Mouse (Mus musculus) c-Kit-positive CD71-negative TER-119-negative erythroid progenitor cells, embryonic 14.5 days (primary cell): ENCODE measurements around the gene Chd3.
"Not testable (repeated sequence)": the region's sequence is repeated elsewhere in the genome, so short reads cannot be mapped to it uniquely, and the experiment has no call there.

Experiments
- DNase-seq: peaks from one replicate; pipeline ENCODE4 v3.0.0-alpha.2; 2013; ENCODE audit warnings: low read depth

Gene Chd3

GRCm38 (mm10) chr11:69322693-69323471 is 46.3 kb downstream of the Chd3 start:
- no peak for DNase-seq

DNA sequence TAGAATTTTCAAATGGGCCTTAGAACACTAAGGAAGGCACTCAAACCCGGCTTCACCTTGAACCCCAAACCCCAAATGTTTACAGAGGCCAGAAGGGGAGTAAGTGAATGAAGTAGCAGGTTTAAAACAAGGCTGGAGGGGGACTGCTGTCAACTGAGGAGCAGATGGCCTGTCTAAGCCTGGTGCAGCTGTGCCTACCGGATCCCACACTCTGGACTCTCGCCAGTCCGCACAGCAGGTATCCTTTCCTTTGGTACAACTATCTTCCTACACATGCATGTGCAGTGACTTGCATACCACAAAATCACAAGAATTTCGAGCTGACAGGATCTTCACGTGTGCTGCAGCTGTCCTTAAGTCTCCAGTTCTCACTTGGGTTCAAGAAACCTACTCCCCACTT is 47.2 kb downstream of the Chd3 start:
- DNase-seq, result no peak

- DNase-seq, result no peak
Measured at GRCm38 (mm10) chr11:69321580-69321979, 47.6 kb downstream of the Chd3 start.

DNA sequence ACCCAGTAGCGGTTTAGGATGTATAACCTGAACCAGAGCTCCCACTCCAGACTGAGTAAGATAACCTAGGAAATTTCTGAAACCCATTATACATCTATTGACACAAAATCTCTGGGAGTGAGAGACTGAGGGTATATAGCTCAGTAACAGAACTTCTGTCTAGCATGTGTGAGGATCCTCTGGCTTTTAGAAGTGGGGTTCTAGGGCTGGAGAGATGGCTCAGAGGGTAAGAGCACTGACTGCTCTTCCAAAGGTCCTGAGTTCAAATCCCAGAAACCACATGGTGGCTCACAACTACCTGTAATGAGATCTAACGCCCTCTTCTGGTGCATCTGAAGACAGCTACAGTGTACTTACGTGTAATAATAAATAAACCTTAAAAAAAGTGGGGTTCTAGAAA is 51.2 kb downstream of the Chd3 start:
- not testable (repeated sequence) for DNase-seq

GRCm38 (mm10) chr11:69316361-69316760 is 52.8 kb downstream of the Chd3 start:
- no peak for DNase-seq

DNA sequence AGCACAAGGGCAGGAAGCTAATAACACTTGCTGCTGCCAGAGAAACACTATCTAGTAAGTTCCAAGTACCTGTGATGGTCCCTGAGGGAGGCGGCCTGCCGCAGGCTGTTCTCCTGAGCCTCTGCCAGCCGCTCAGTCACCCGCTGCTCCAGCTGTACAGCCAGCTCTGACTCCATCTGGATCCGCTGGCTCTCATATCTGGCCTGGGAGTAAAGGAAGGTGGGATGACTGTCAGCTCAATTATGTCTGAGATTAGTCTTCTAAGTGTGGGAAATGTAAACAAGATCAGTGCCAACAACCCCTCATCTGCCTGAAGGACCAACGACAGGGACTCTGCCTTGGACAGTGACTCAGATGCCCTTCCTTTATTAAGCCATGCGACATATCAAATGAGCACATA is 57.9 kb downstream of the Chd3 start:
- DNase-seq, result no peak

- no peak for DNase-seq
Measured at GRCm38 (mm10) chr11:69306039-69306438, 63.2 kb downstream of the Chd3 start.

DNA sequence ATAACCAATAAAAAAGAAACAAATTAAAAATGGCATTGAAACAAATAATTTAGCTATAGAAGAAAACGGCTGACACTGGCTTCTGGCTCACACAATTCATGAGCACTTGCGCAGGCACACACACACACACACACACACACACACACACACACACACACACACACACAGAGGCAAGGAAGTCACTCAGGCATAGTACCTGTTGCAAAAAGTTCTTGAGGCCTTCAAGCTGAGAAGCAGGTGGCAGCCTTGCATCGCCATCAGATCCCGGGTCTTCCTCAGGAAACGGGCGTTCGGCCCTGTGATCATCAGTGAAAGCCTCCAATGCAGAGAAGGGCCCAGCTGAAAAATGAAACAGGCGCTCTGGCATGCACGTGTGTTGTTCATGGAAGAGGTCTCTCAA is 63.9 kb downstream of the Chd3 start:
- DNase-seq, result no peak

DNA sequence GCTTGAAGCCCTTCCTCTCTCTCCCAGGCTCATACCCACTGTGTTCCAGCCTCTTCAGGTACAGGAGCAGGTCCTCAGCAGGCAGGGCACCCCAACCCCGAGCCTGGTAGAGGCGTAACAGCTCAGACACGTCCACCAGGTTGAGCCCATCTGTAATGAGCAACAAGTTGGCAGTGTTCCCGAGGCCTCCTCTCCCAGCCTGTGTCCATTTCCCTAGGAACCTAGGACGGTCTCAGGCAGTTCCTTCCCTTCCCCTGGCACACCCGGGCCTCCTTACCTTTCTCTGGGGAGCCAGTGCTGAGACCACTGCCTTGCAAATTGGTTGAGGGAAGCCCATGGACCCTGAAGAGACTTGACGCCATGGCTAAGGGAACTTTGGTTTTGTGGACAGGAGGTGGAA is 66.4 kb downstream of the Chd3 start:
- DNase-seq, result no peak

DNA sequence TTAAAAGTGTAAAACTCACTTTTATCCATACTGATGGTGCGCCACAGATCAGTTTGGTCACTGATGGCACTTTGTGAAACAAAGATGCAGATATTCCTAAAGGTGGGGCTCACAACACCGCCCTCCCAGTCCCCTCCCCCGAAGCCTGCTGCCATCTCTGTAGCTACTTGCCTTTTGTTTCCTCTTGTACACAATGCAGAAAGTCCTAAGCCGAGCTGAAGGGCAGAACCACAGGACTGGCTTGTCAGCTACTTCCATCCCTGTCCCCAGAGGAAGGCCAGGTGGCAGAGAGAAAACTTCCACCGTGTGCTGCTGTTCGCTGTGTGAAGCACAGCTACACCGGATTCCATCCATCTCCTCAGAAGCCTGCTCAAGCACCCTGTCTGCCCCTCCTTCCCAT is 71.0 kb downstream of the Chd3 start:
- no peak for DNase-seq

DNA sequence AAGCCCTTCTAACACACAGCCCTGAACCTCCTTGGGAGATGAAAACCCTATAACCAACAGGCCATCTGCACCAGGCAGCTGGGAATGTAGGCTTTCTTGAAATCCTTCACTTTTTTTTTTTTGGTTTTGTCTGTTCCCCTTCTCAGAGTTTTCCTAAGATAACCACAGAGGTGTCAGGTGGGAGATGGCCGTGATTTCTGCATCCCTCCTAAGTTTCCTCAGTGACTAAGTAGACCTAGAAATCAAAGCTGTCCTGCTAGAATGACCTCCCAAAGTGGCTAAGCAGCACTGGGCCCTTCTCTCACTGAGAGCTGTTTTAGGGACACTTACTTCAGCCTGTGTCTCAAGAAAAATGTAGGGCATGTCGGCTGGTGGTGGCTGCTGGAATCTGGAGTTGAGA is 71.4 kb downstream of the Chd3 start:
- DNase-seq, result no peak

GRCm38 (mm10) chr11:69295286-69295685 is 73.9 kb downstream of the Chd3 start:
- DNase-seq, result no peak
